Mouse (Mus musculus) cerebellum, adult 9-10 months (tissue): ENCODE results near the gene Srrm1.

ENCODE experiments used
- DNase-seq: peaks from one replicate; pipeline ENCODE4 v3.0.0; 2022

The Srrm1 gene

GRCm38 (mm10) chr4:135352326-135353065 is 625 bp downstream of the Srrm1 start:
- no peak for DNase-seq

GRCm38 (mm10) chr4:135337376-135337942 is 15.7 kb downstream of the Srrm1 start:
- no peak for DNase-seq

GRCm38 (mm10) chr4:135336023-135336357 is 17.1 kb downstream of the Srrm1 start:
- DNase-seq: no peak

- DNase-seq: no peak
Measured at GRCm38 (mm10) chr4:135335327-135336022, 17.6 kb downstream of the Srrm1 start.

- DNase-seq: no peak
Measured at GRCm38 (mm10) chr4:135326469-135326868, 26.7 kb downstream of the Srrm1 start.

- DNase-seq: no peak
Measured at GRCm38 (mm10) chr4:135326046-135326445, 27.1 kb downstream of the Srrm1 start.

GRCm38 (mm10) chr4:135323021-135323420 is 30.1 kb downstream of the Srrm1 start:
- DNase-seq: no peak

- DNase-seq: peak; percentile 43
Measured at GRCm38 (mm10) chr4:135317966-135318365, 35.2 kb downstream of the Srrm1 start.

- no peak for DNase-seq
Measured at GRCm38 (mm10) chr4:135317539-135317938, 35.6 kb downstream of the Srrm1 start.

DNA sequence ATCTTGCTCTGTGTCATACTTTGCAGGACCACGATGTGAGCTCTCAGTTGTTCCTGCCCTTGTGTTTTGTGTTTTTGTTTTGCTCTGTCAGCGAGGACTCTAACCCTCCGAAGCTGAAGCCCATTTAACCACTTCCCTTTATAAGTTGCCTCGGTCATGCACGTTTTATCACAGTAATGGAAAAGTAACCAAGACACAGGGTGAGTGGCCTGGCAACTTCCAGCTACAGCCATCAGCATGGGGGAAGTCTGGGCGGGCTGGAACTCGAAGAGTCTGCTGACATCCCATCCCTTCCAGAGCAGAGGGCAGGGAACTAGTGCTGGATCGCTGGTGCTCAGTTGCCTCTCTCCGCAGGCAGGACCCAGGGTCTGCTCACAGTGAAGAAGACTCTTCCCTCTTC is 37.8 kb downstream of the Srrm1 start:
- no peak for DNase-seq

DNA sequence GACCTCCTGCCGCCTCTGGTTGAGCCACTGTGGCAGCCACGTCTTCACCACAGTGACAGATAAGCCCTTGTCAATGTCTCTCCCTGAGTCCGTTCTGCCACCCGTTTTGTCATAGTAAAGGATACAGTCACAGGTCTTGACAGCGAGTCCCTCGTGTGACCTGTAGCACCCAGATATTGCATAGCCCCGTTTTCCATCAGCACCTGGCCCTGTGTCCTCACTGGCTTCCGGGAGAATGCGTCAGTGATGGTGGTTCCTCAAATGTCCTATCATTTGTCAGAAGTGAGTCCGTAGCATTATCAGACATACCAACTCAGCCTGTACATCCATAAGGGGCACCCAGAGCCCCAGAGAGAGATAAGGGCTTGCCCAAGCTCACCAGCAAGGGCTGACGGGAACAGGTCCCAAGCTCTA is 38.7 kb downstream of the Srrm1 start:
- DNase-seq: no peak

DNA sequence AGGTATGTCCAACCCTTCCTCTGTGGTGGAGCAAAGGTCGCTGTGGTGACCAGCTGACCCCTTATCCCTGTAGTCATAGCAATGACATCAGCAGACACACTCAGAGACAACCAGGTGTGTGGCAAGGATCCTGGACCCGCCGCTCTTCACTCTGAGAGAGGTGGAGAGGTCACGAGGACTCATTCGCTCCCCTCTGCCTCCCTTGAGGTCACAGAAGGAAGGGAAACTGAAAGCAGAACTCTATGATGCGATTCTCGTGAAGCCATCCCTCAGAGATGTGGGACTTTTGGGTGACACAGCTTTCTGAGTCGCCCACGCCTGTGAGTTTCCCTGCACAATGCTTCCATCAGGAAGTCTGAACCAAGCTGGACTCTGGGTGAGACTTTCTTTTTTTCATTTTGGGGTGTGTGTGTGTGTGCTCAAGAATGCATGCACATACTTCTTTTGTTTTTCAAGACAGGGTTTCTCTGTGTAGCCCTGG is 39.3 kb downstream of the Srrm1 start:
- no peak for DNase-seq

- DNase-seq: no peak
Measured at GRCm38 (mm10) chr4:135313111-135313691, 39.9 kb downstream of the Srrm1 start.

DNA sequence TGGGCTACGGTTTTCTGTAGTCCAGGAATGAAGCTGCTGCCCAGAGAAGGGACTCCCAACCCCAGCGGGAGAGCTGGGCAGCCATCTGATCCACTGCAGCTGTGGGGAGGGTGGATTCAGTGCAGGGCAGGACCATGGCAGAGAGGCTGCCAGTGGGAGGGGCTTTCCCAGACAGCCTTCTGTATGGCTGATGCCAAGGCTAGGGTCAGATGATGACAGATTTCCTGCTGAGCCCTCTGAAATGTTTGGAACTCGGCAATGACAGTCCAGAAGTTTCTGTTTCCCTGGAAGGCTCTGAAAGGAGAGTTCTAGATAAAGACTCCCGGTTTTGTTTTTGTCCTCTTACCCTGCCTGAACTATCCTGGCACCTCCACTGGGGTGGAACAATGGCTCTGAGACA is 40.4 kb downstream of the Srrm1 start:
- DNase-seq: peak; percentile 33

GRCm38 (mm10) chr4:135310371-135310770 is 42.8 kb downstream of the Srrm1 start:
- DNase-seq: no peak

DNA sequence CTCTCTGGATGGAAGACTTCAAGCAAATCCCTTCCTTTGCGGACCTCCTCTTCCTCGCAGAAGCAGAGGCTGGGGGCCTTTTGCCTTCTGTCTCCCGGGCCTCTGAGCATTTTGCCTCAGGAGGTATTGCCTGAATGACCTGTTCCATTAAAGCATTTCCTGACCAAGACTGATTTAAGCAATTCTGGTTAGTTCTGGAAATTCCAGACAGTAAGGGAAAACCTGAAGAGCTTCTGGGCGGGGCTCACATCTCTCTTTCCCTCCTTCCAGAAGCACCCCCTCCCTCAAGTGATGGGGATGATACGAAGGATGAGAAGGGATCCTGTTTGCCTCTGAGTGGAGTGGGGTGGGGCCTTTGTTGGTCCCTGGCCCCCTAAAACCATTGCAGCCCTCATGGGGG is 43.4 kb downstream of the Srrm1 start:
- DNase-seq: no peak

GRCm38 (mm10) chr4:135309112-135309659 is 43.9 kb downstream of the Srrm1 start:
- no peak for DNase-seq

GRCm38 (mm10) chr4:135306971-135307632 is 46.0 kb downstream of the Srrm1 start:
- DNase-seq: no peak

DNA sequence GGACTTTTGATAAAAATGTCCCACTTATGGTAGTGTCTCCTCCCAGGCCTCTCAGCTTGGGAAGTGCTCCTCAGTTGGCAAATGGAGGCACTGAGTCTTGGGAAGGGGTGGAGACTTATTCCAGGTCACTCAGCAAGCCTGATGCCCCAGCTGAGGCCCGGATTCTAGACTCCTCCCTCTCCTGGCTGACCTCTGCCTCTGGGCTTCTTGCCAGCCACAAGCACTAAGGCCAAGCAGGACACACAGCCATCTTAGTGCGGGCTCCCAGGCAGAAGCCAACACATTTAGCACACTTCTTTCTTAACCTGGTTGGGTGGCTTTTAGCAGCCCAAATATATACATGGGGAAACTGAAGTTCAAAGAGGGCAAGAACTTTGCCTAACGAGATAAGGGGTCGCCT is 46.6 kb downstream of the Srrm1 start:
- no peak for DNase-seq

- no peak for DNase-seq
Measured at GRCm38 (mm10) chr4:135302261-135302660, 50.9 kb downstream of the Srrm1 start.

DNA sequence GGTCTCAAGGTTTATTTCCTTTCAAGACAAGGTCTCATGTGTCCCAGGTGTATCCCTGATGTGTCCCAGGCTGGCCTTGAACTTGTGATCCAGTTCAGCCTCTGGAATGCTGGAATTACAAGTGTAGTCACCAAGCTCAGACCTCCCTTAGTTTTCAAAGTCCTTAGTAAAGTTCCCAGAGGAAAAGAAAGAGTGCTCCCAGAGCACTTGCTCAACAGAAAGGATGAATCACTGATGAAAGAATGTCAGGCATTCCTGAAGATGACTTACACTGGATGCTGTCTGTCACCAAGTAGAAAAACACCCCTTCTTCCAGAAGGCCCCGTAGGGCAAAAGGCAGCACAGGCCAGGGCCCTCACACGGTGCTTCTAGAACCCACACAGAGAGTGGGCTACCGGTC is 52.0 kb downstream of the Srrm1 start:
- no peak for DNase-seq

DNA sequence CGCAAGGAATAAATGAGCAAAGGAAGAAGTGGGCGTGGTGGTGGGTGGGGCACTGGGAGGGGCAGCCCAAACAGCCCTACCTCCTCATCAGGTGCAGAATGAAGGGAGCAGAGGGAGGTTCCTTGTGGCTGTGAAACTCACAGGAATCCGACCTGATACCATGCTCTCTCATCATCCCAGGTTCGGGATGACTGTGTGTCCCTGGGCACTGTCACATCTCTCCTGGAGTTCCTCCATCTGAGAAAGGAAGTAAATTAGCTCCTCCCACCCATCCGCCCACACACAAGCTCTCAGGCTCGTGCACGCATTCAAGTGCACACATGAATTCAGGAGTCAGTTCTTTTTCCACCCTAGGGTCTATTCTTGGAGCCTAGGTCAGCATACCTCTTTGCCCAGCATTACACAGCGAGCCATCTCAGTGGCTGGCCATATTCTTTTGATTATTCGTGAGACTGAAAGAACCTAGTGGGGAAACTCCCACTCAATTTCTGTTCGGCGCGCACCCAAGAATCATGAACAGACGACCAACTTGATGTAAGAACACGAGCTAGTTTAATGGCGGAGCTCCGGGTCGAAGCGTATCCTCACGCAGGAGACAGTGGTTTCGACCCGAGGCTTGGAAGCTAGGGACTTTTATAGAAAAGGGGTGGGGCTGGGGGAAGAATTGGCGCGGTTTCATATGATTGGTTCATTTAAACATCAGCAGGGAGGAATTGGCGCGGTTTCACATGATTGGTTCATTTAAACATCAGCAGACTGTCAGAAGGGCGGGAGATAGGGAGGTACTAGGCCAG is 52.7 kb downstream of the Srrm1 start:
- DNase-seq: no peak
